24 mouse cellular contexts compared by ENCODE assay signal in genomic region chr3:87530234-87530633, GRCm38 (mm10).
"Had no signal": no experiment of that assay in that cellular context is flagged by ENCODE, and none has a peak within 500 bp of the region (broad histone marks: within the 10 kb centered on the region; RNA-seq: fewer than 3 reads in every experiment).

No protein-coding gene starts in this region.

- H3K9me3 ChIP-seq: heart, embryonic 13.5 days; heart, embryonic 15.5 days; hindbrain, embryonic 13.5 days; hindbrain, embryonic 15.5 days; kidney, embryonic 15.5 days; limb, embryonic 13.5 days; liver, embryonic 12.5 days had no signal

- H3K4me2 ChIP-seq: heart, embryonic 11.5 days; heart, embryonic 13.5 days; heart, embryonic 15.5 days; hindbrain, embryonic 13.5 days; hindbrain, embryonic 15.5 days; kidney, embryonic 15.5 days; limb, embryonic 13.5 days; liver, embryonic 12.5 days had no signal

- H3K4me3 ChIP-seq: heart, adult 2 months; heart, embryonic 13.5 days; heart, embryonic 15.5 days; hindbrain, embryonic 13.5 days; hindbrain, embryonic 15.5 days; kidney, embryonic 15.5 days; layer of hippocampus, adult 2 months; left cerebral cortex, adult 2 months; limb, embryonic 13.5 days; liver, embryonic 12.5 days had no signal

- H3K27me3 ChIP-seq: heart, embryonic 13.5 days; heart, embryonic 15.5 days; hindbrain, embryonic 13.5 days; hindbrain, embryonic 15.5 days; kidney, embryonic 15.5 days; limb, embryonic 13.5 days; liver, embryonic 12.5 days had no signal

- H3K27ac ChIP-seq: heart, adult 2 months; heart, embryonic 13.5 days; heart, embryonic 15.5 days; hindbrain, embryonic 13.5 days; hindbrain, embryonic 15.5 days; hindbrain, postnatal 0 days; kidney, embryonic 15.5 days; kidney, postnatal 0 days; layer of hippocampus, adult 2 months; left cerebral cortex, adult 2 months; limb, embryonic 13.5 days; liver, embryonic 12.5 days; liver, embryonic 14.5 days had no signal

- H3K9ac ChIP-seq: heart, embryonic 13.5 days; heart, embryonic 15.5 days; hindbrain, embryonic 13.5 days; hindbrain, embryonic 15.5 days; kidney, embryonic 15.5 days; limb, embryonic 13.5 days; liver, embryonic 12.5 days; liver, embryonic 14.5 days had no signal

- DNase-seq: gastrocnemius, postnatal 14 days; gastrocnemius, postnatal 36 days; heart, adult 11 months; heart, postnatal 14 days; heart, postnatal 36 days; kidney, adult 11 months; kidney, adult 9 months; kidney, postnatal 14 days; kidney, postnatal 4 days had no signal

- ATAC-seq: hindbrain, postnatal 0 days; intestine, embryonic 16.5 days; liver, embryonic 12.5 days had no signal
